Mouse (Mus musculus) neural tube, embryonic 11.5 days (tissue): ENCODE data around the gene Nolc1. TPM values are rescaled to one million over a fixed set of nuclear protein-coding genes. Genes with fewer than 3 reads are reported as not detected.

Experiments used
- ATAC-seq: fragments of 200-750 bp; cut with Nextera tagmentation; 2 replicates; pipeline ENCODE4 v1.8.0; 2017; ENCODE audit warnings: moderate number of reproducible peaks, mild to moderate bottlenecking, moderate TSS enrichment, moderate library complexity; ENCODE audit not compliant: insufficient read depth, low FRiP score, low TSS enrichment
- DNase-seq: peaks from one replicate; pipeline ENCODE4 v3.0.0-alpha.2; 2015; ENCODE audit warnings: low spot score
- H3K27ac ChIP-seq: fragments of 300-500 bp; sonication (generic); 2 replicates; pipeline ENCODE4 v1.5.1; 2014; ENCODE audit warnings: low read depth, mild to moderate bottlenecking, low read length
- H3K27me3 ChIP-seq: fragments of 300-500 bp; sonication (generic); 2 replicates; pipeline ENCODE4 v1.6.1; 2014; ENCODE audit warnings: mild to moderate bottlenecking, low read length, mixed read lengths; ENCODE audit not compliant: control insufficient read depth, insufficient read depth
- H3K36me3 ChIP-seq: fragments of 300-500 bp; sonication (generic); 2 replicates; pipeline ENCODE4 v1.6.1; 2014; ENCODE audit warnings: mild to moderate bottlenecking, low read length, moderate library complexity, mixed read lengths; ENCODE audit not compliant: control insufficient read depth, insufficient read depth
- H3K4me1 ChIP-seq: fragments of 300-500 bp; sonication (generic); 2 replicates; pipeline ENCODE4 v1.6.1; 2014; ENCODE audit warnings: low read length, mixed read lengths; ENCODE audit not compliant: control insufficient read depth, insufficient read depth
- H3K4me2 ChIP-seq: fragments of 300-500 bp; sonication (generic); 2 replicates; pipeline ENCODE4 v1.6.1; 2014; ENCODE audit warnings: low read depth, mild to moderate bottlenecking, moderate library complexity
- H3K4me3 ChIP-seq: fragments of 300-500 bp; sonication (generic); 2 replicates; pipeline ENCODE4 v1.5.1; 2014; ENCODE audit warnings: low read depth, low read length
- H3K9ac ChIP-seq: fragments of 300-500 bp; sonication (generic); 2 replicates; pipeline ENCODE4 v1.6.1; 2014; ENCODE audit warnings: mild to moderate bottlenecking, low read length
- H3K9me3 ChIP-seq: fragments of 300-500 bp; sonication (generic); 2 replicates; pipeline ENCODE4 v1.6.1; 2016; ENCODE audit warnings: low read length; ENCODE audit not compliant: control insufficient read depth
- WGBS: fragments of 180-500 bp; shearing (Covaris S2); extraction: QIAGEN DNeasy Blood & Tissue Kit; methylation state at CpG from one replicate; pipeline ENCODE4 v1.1.7; 2014; 5-methylcytosine and 5-hydroxymethylcytosine counted together
- polyA plus RNA-seq: library from polyadenylated mRNA; unstranded; fragments of >200 nt; fragmentation: Nextera tagmentation; extraction: Ambion mirVana; gene quantifications from 2 replicates; pipeline ENCODE4 v1.2.1, GENCODE M21; 2014

Gene Nolc1
- polyA plus RNA-seq, 1 experiment from 2014 or later, result 103 TPM

DNA sequence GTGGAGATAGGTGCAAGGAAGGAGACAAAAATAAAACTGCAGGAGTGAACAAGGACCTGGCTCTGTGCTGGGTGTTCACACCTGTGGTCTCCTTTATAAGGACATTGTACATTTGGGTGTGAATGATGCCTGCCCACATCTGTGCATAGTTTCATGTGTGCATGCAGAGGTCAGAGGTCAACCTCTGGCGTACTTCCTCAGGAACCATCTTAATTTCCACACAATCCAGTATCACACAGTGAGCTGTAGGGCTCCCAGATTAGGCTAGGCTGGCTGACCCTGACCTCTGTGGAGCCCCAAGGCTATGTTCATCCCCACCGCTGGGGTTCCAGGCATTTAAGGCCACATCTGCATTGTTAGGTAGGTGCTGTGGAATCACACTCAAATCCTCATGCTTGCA is 28.2 kb upstream of the Nolc1 start:
- Histone ChIP-seq H3K4me1 (peaks cover 21% of the 10 kb centered on the region), H3K4me2 (no peak overlapping the region), H3K9me3 (no peaks in the 10 kb centered on the region), H3K4me3 (no peak overlapping the region), H3K36me3 (no peaks in the 10 kb centered on the region), H3K9ac (no peak overlapping the region), H3K27me3 (no peaks in the 10 kb centered on the region), H3K27ac (no peak overlapping the region)
- DNase-seq (no peak), ATAC-seq (no peak)
- WGBS, result 77% methylated on average over 2 of the region's 2 CpGs

DNA sequence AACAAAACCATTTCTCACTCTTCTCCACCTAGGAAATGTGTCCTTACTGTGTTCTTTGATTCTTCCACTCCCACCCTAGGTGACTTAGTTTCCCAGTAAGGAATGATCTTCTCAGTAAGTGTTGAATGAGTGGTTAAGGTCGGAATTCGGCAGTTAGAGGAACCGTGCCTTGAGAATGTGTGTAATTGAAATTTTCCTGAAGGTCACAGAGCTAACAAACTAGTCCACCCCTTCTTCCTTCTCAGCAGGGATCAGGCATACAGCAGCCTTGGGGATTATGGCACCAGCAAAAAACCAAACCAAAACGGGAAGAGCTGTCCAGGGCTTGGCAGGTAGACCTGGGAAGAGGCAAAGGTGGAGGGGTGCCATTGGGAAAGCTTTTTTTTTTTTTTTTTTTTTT is 26.5 kb upstream of the Nolc1 start:
- Histone ChIP-seq H3K36me3 (no peaks in the 10 kb centered on the region), H3K4me1 (peaks cover 5% of the 10 kb centered on the region; the same call in 1 of the 2 replicates), H3K4me2 (no peak overlapping the region), H3K9ac (no peak overlapping the region), H3K9me3 (no peaks in the 10 kb centered on the region), H3K27me3 (no peaks in the 10 kb centered on the region), H3K4me3 (no peak overlapping the region), H3K27ac (no peak overlapping the region)
- ATAC-seq (no peak), DNase-seq (no peak)
- 70% methylated on average over 4 of the region's 4 CpGs for WGBS

DNA sequence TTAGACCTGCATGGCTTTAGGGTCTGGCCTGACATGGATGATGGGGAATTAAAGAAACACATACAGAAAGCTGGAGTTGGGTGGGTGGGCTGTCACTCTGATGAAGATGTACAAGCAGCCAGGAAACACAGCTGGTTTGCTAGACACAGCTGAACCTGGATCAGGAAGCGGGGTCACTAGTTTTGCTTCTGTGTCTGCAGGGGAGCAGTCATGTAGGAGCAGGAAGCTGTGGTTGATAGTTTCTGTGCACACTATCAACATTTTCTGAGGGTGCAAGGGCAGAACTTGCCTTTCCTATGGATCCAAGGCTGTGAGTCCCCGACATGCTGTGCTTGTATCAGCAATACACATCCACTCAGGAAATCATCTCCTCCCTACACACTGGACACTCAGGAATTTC is 25.2 kb upstream of the Nolc1 start:
- H3K4me3 ChIP-seq, result no peak overlapping the region
- peaks cover 4% of the 10 kb centered on the region; the same call in 1 of the 2 replicates for H3K4me1 ChIP-seq
- no peak for ATAC-seq
- no peak overlapping the region for H3K9ac ChIP-seq
- H3K9me3 ChIP-seq, result no peaks in the 10 kb centered on the region
- WGBS, result 87% methylated on average over 2 of the region's 2 CpGs
- DNase-seq, result no peak
- no peaks in the 10 kb centered on the region for H3K36me3 ChIP-seq
- no peaks in the 10 kb centered on the region for H3K27me3 ChIP-seq
- no peak overlapping the region for H3K4me2 ChIP-seq
- no peak overlapping the region for H3K27ac ChIP-seq

DNA sequence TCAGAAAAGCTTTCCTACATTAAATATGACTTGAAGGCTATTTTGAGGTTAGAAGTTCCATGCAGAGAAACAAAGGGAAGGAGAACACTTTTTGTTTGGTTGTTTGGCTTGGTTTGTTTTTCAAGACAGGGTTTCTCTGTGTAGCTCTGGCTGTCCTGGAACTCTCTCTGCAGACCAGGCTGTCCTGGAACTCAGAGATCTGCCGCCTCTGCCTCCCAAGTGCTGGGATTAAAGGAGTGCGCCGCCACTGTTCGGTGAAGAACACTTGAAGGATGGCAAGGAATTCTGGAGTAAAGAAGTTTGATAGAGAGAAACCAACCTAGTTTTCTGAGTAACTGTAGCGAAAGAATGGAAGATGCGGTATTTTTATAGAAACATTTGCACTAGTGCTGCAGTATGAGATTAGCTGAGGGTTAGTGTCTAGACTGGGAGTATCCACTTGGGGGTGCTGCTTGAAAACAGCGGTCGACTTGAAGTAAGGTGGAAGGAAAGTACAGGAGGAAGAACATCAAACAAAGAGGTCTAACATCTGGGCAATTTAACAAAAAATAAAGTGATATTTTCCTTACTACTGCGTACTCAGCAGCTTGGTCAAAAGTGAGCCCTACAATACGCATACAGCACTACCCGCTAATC is 19.8 kb upstream of the Nolc1 start:
- 2% methylated on average over 11 of the region's 11 CpGs for WGBS
- Histone ChIP-seq H3K9ac (peak overlapping the region; percentile 12), H3K4me2 (peak overlapping the region; percentile 36), H3K9me3 (no peaks in the 10 kb centered on the region), H3K27ac (no peak overlapping the region), H3K4me1 (peaks cover 10% of the 10 kb centered on the region), H3K36me3 (no peaks in the 10 kb centered on the region), H3K27me3 (no peaks in the 10 kb centered on the region), H3K4me3 (peak overlapping the region; percentile 88)
- ATAC-seq, result peak; percentile 70; the same call in 1 of the 2 replicates
- no peak for DNase-seq

DNA sequence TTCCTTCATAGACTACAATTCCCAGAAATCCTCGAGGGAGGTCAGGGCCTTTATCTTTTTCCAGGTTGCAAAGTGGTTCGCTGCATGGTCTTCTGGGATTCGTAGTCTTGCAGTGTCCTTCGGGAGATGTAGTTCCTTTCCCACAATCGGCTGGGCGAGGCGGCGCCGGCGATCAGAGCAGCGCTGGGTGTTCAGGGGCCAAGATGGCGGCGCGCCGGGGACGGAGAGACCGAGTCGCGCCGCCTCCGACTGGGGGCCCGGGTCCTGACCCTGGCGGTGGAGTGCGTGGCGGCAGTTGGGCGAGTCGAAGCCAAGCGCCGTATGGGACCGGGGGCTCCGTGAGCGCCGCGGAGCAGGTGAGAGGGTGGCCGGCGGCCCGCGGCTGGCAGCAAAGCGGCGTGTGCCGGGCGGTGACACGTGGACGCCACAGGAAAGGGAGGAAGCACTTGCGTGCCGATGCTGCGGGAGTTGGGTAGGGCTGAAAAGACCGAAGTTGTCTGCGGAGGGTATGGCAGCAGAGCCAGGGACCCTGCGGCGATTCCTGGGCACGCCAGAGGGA is 19.2 kb upstream of the Nolc1 start:
- peak; percentile 91 for ATAC-seq
- WGBS, result under 1% methylated on average over 52 of the region's 52 CpGs

DNA sequence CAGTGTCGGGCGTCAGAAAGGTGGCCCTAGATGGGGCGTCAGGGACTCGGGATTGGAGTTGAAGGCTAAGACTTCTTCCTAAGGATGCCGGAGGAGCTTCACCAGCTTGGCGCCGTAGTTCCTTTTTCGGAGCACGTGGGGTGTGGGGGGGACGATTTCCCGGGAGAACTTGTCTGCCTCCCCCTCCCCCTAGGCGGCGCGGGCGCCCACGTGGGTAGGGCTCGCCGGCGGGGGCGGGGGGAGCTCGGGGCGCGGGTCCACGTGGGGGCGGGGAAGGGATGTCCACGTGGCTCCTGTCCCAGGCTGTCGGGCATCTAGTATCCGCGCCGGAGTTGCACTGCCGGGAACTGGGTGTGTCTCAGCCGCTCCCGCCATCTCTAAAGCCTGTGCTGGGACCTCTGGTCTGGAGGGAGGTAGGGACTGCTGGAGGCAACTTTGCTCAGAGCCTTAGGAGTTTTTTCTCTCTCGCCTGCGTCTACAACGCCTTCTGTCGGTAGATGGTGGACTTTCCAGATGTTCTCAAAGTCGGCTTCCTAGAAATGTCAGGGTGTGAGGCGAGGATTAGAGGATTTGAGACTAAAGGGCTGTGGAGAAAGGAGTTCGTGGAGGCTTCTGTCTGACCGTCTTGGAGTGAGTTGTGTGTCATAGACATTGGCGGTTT is 18.6 kb upstream of the Nolc1 start:
- ATAC-seq (peak; percentile 59), DNase-seq (peak; percentile 85)
- H3K36me3 ChIP-seq, result peaks cover 2% of the 10 kb centered on the region
- peaks cover 10% of the 10 kb centered on the region for H3K4me1 ChIP-seq
- H3K9me3 ChIP-seq, result no peaks in the 10 kb centered on the region
- H3K27ac ChIP-seq, result peak overlapping the region; percentile 76
- H3K9ac ChIP-seq, result peak overlapping the region; percentile 88
- peak overlapping the region; percentile 88 for H3K4me3 ChIP-seq
- H3K27me3 ChIP-seq, result no peaks in the 10 kb centered on the region
- peak overlapping the region; percentile 86 for H3K4me2 ChIP-seq
- WGBS, result under 1% methylated on average over 37 of the region's 42 CpGs

More for the DNA sequence above, 19.2 kb upstream of the Nolc1 start:
- Histone ChIP-seq H3K4me3 (peak overlapping the region; percentile 88), H3K9ac (peak overlapping the region; percentile 88), H3K4me1 (peaks cover 10% of the 10 kb centered on the region), H3K27me3 (no peaks in the 10 kb centered on the region), H3K4me2 (peak overlapping the region; percentile 86), H3K27ac (peak overlapping the region; percentile 76), H3K36me3 (no peaks in the 10 kb centered on the region; the same call in 1 of the 2 replicates), H3K9me3 (no peaks in the 10 kb centered on the region)
- peak; percentile 94 for DNase-seq

DNA sequence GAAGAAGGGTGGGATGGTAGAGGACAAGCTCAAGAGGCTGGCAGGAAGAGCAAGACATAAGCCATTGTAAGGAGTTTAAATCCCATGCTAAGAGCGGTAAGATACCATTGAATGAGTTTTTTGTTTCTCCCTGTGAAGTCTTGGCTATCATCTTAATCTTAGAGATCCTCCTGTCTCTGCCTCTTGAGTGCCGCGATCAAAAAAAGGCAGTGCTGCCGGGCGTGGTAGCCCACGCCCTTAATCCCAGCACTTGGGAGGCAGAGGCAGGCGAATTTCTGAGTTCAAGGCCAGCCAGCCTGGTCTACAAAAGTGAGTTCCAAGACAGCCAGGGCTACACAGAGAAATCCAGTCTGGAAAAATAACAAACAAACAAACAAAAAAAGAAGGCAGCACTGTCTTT is 17.2 kb upstream of the Nolc1 start:
- H3K4me1 ChIP-seq, result peaks cover 10% of the 10 kb centered on the region
- peaks cover 15% of the 10 kb centered on the region for H3K36me3 ChIP-seq
- no peak overlapping the region for H3K27ac ChIP-seq
- DNase-seq, result no peak
- H3K9ac ChIP-seq, result no peak overlapping the region
- ATAC-seq, result no peak
- 96% methylated on average over 7 of the region's 7 CpGs for WGBS
- no peak overlapping the region for H3K4me2 ChIP-seq
- H3K27me3 ChIP-seq, result no peaks in the 10 kb centered on the region
- H3K9me3 ChIP-seq, result no peaks in the 10 kb centered on the region
- H3K4me3 ChIP-seq, result no peak overlapping the region

DNA sequence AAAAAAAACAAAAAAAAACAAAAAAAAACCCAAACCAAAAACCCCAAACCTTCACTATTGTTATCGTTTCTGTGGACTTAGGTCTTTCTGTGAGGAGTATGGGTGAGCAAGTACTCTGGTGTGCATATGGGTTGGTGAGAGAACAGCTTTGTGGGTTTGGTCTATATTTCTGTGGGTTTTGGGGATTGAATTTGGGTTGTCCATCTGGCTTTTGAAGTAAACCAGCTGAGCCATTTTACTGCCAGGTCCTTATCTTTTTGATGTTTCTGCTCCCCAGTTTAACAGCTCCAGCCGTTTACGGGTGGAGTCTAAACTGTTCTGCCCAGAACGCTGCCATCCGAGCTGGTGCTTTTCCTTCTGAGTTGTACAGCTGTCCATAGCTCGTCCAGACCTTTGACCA is 14.8 kb upstream of the Nolc1 start:
- Histone ChIP-seq H3K36me3 (peaks cover 32% of the 10 kb centered on the region), H3K27me3 (no peaks in the 10 kb centered on the region), H3K9me3 (no peaks in the 10 kb centered on the region), H3K4me2 (no peak overlapping the region), H3K9ac (no peak overlapping the region), H3K27ac (no peak overlapping the region), H3K4me1 (peaks cover 10% of the 10 kb centered on the region), H3K4me3 (no peak overlapping the region)
- 78% methylated on average over 6 of the region's 6 CpGs for WGBS
- no peak for DNase-seq
- no peak for ATAC-seq

DNA sequence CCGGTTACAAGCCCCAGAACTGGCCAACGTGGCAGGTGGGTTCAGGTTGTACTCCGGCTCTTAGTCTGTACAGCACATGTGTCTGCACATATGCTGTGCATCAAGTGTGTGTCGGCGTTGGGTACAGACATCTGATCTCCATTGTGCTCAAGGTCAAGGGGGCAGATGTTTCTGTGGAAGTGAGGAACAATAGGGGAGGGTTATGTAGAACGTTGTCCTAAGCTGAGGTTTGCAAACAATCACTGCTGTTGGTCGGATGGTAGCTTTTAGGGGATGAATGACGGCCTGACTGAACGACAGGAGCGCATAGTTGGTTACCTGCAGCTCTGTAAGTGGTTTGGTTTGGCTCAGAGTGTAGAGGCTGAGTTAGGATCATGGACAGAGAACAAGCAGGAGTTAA is 7.6 kb upstream of the Nolc1 start:
- Histone ChIP-seq H3K36me3 (peaks cover 40% of the 10 kb centered on the region), H3K4me2 (no peak overlapping the region), H3K27ac (no peak overlapping the region), H3K9ac (no peak overlapping the region), H3K4me3 (no peak overlapping the region), H3K9me3 (no peaks in the 10 kb centered on the region), H3K4me1 (no peaks in the 10 kb centered on the region), H3K27me3 (no peaks in the 10 kb centered on the region)
- ATAC-seq (no peak), DNase-seq (no peak)
- 80% methylated on average over 10 of the region's 10 CpGs for WGBS
